Mouse (Mus musculus) layer of hippocampus, postnatal 10 days (tissue): Measurements from ENCODE around the gene F2rl3. TPM values are rescaled to one million over a fixed set of nuclear protein-coding genes. Genes with fewer than 3 reads are reported as not detected.

ENCODE experiments used
- DNase-seq, 2 experiments: peaks; one replicate each; pipeline ENCODE4 v3.0.0; 2021; ENCODE audit warnings: low spot score in 2 of 2
- total RNA-seq, 2 experiments: library from RNA; stranded (reverse); gene quantifications; 2 replicates each; pipeline ENCODE4 v1.2.3; 2021

The F2rl3 gene
- total RNA-seq, 2 experiments from 2014 or later: 0.21 to 0.25 TPM

DNA sequence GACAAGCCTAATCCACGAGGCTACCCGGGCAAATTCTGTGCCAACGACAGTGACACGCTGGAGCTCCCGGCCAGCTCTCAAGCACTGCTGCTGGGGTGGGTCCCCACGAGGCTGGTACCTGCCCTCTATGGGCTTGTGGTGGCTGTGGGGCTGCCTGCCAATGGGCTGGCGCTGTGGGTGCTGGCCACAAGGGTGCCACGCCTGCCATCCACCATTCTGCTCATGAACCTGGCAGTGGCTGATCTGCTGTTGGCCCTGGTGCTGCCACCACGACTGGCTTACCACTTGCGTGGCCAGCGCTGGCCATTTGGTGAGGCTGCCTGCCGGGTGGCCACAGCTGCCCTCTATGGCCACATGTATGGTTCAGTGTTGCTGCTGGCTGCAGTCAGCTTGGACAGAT lies 626 bp downstream of the F2rl3 start:
- peak in 1 of 2 experiments; percentile 2 for DNase-seq

DNA sequence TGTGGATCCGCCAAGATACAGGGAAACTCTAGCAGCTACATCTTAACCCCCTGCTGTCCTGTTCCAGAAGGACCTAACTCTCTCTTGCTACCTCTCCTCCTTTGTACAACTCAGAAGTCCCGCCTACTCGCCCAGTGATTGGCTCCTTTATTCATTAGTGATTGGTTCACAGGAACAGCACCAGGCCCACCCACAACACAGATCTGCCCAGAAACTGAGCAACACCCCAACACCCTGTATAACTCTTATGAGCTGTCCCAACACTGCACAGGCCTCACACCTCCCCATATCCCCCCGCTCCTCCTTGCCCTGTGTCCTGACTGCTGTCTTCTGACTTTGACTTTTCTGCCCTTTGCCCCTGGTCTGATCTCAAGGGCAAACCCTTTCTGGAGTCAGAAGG lies 4.0 kb downstream of the F2rl3 start:
- peak in 1 of 2 experiments; percentile 2 for DNase-seq

DNA sequence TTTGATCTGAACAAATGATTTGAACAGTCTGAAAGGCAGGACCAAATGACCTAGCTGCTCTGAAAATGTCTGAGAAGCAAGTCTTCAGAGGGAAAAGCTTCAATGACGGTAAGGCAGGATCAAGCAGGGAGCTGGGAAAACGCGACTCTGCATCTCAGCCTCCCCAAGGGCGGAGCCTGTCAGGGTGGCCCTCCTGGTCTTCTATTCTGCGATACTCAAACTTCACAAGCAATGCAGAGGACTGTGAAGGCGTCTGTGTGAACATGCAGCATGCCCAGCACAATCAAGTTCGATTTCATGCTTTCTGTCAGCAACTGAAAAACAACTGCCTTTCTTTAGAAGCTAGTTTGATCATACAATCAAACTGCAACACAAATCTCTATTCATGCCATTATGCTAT lies 5.1 kb downstream of the F2rl3 start:
- DNase-seq: no peak

DNA sequence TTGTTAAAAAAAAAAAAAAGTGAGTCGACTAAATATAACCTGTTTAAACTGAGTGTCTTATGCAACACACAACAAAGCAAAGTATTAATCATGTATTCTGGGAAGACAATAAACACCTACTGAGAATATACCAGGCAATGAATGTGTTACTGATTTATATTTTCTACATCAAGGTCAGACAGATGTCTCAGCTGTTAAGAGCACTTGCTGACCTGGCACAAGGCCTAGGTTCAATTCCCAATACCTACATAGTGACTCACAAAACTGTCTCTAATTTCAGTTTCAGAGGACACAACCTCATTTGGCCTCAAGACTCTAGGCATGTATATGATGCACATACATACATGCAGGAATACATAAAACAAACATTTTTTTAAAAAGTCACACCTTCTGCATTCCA lies 16.1 kb downstream of the F2rl3 start:
- DNase-seq: no peak

DNA sequence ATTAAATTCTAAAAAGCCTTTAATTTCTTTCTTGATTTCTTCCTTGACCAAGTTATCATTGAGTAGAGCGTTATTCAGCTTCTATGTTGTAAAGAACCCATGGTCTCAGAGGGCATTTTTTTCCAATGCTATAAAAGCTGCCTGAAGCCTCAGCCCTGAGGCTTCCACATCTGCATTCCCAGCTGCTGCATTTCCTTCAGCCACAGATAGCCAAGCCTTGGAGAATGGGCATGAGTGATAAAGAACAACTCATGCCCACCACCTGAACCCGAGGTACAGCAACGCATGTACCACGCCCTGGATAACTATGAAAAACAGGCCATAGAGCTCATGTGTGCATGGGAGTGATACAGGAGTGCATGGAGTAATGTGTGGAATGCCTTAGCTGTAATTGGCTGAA lies 19.0 kb downstream of the F2rl3 start:
- DNase-seq: no peak

DNA sequence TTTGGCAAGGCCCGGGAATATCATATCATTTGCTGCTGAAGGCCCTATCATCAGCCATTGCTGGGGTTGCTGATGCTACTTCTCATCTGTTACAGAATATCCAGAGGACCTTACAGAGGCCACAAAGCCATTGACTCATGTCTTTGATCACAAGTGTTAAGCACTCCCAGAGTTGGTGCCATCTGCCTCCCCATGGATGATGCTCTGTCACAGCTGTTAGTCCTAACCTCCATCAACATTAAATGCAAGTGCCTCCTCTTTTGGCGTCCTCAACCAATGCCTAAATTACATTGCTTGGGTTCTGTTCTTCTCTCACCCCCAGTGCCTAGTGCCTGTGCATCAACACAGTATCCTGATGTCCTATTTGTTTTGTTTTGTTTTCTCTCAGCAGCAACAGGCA lies 39.9 kb downstream of the F2rl3 start:
- no peak for DNase-seq

DNA sequence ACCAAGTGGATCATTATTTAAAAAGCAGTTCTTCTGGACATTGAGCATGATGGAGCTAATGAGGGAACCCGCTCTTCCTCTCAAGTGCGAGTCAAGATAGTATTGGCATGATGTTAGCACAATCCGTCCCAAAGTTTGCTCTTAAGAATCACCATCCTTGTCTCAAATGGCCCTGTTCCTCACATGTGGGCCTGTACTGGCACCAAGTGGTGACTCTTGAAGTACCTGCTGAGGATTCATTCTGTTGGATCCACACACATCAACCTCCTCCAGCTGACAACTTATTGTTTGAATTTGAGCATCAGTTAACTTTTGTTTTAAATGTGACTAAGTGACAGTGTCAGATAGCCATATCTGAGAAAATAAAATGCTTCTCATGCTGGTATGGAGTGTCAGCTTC lies 51.0 kb downstream of the F2rl3 start:
- no peak for DNase-seq

Other genes starting within 250 kb of the F2rl3 start
- gene Med26, start 213.6 kb upstream of the F2rl3 start, total RNA-seq: 1 to 10 TPM; 8.9 to 9.2 TPM
- 100 to 1,000 TPM; 119 to 128 TPM for gene Smim7, start 190.8 kb upstream of the F2rl3 start, total RNA-seq
- gene Tmem38a, start 189.8 kb upstream of the F2rl3 start, total RNA-seq: 10 to 100 TPM; 79.5 to 82.5 TPM
- gene Nwd1, start 115.2 kb upstream of the F2rl3 start, total RNA-seq: 10 to 100 TPM; 31.9 to 37.4 TPM
- gene Sin3b, start 38.6 kb upstream of the F2rl3 start, total RNA-seq: 100 to 1,000 TPM; 166 to 174 TPM